Mouse (Mus musculus) c-Kit-negative CD71-positive TER-119-positive erythroid progenitor cells, embryonic 14.5 days (primary cell): ENCODE results near the gene Vmn2r60.
"Not testable (repeated sequence)": the region's sequence is repeated elsewhere in the genome, so short reads cannot be mapped to it uniquely, and the experiment has no call there.

Experiments used
- DNase-seq: peaks from one replicate; pipeline ENCODE4 v3.0.0-alpha.2; 2013; ENCODE audit warnings: low read depth, low spot score

Vmn2r60 gene

GRCm38 (mm10) chr7:42107470-42107869 lies at the start of gene Vmn2r60:
Gene Vmn2r60, plus strand, starts transcription at chr7:42107770.
- no peak for DNase-seq

GRCm38 (mm10) chr7:42058923-42059322 lies 48.6 kb upstream of the Vmn2r60 start, which contains the start of gene Vmn2r59:
Gene Vmn2r59, minus strand, starts transcription at chr7:42059023.
- DNase-seq: no peak

GRCm38 (mm10) chr7:42107061-42107460 lies 509 bp upstream of the Vmn2r60 start:
- DNase-seq: not testable (repeated sequence)
